Mouse (Mus musculus) limb, embryonic 15.5 days (tissue): ENCODE data around the gene Padi2. TPM values are rescaled to one million over a fixed set of nuclear protein-coding genes. Genes with fewer than 3 reads are reported as not detected.
A peak's percentile ranks its signal among the peaks of the same experiment; 100 is the strongest.

Source experiments
- ATAC-seq: fragments of 200-750 bp; cut with Nextera tagmentation; 2 replicates; pipeline ENCODE4 v1.8.0; 2017; ENCODE audit warnings: low read depth, moderate TSS enrichment; ENCODE audit not compliant: insufficient number of reproducible peaks, low FRiP score, low TSS enrichment
- H3K27ac ChIP-seq: fragments of 300-500 bp; sonication (generic); 2 replicates; pipeline ENCODE4 v1.5.1; 2015; ENCODE audit warnings: moderate library complexity, mild to moderate bottlenecking, inconsistent platforms
- H3K27me3 ChIP-seq: fragments of 300-500 bp; sonication (generic); 2 replicates; pipeline ENCODE4 v1.6.1; 2015; ENCODE audit warnings: inconsistent platforms
- H3K36me3 ChIP-seq: fragments of 300-500 bp; sonication (generic); 2 replicates; pipeline ENCODE4 v1.6.1; 2015; ENCODE audit warnings: inconsistent platforms
- H3K4me1 ChIP-seq: fragments of 300-500 bp; sonication (generic); 2 replicates; pipeline ENCODE4 v1.6.1; 2015; ENCODE audit warnings: inconsistent platforms
- H3K4me2 ChIP-seq: fragments of 300-500 bp; sonication (generic); 2 replicates; pipeline ENCODE4 v1.6.1; 2015; ENCODE audit warnings: mild to moderate bottlenecking, inconsistent platforms
- H3K4me3 ChIP-seq: fragments of 300-500 bp; sonication (generic); 2 replicates; pipeline ENCODE4 v1.5.1; 2015; ENCODE audit warnings: mild to moderate bottlenecking, inconsistent platforms
- H3K9ac ChIP-seq: fragments of 300-500 bp; sonication (generic); 2 replicates; pipeline ENCODE4 v1.6.1; 2015; ENCODE audit warnings: inconsistent platforms
- H3K9me3 ChIP-seq: fragments of 300-500 bp; sonication (generic); 2 replicates; pipeline ENCODE4 v1.6.1; 2016; ENCODE audit warnings: inconsistent platforms
- WGBS: fragments of 180-500 bp; shearing (Covaris S2); methylation state at CpG from one replicate; pipeline ENCODE4 v1.1.7; 2015; 5-methylcytosine and 5-hydroxymethylcytosine counted together
- polyA plus RNA-seq: library from polyadenylated mRNA; unstranded; fragments of >200 nt; fragmentation: Nextera tagmentation; extraction: Ambion mirVana; gene quantifications from 2 replicates; pipeline ENCODE4 v1.2.1, GENCODE M21; 2015

Gene Padi2
- polyA plus RNA-seq, 1 experiment from 2014 or later = 4.3 TPM

- ATAC-seq = no peak
- 64% methylated on average over 4 of the region's 4 CpGs for WGBS
- Histone ChIP-seq H3K4me3 (no peak overlapping the region), H3K9me3 (0 out of 2 replicates have a peak, but pooled peaks cover 4% of the 10 kb centered on the region), H3K9ac (no peak overlapping the region), H3K27me3 (no peaks in the 10 kb centered on the region), H3K4me2 (no peak overlapping the region), H3K36me3 (no peaks in the 10 kb centered on the region), H3K27ac (no peak overlapping the region), H3K4me1 (peaks cover 2% of the 10 kb centered on the region; the same call in 1 of the 2 replicates)
These were observed 23.8 kb upstream of the Padi2 start for GRCm38 (mm10) chr4:140882365-140882764.

DNA sequence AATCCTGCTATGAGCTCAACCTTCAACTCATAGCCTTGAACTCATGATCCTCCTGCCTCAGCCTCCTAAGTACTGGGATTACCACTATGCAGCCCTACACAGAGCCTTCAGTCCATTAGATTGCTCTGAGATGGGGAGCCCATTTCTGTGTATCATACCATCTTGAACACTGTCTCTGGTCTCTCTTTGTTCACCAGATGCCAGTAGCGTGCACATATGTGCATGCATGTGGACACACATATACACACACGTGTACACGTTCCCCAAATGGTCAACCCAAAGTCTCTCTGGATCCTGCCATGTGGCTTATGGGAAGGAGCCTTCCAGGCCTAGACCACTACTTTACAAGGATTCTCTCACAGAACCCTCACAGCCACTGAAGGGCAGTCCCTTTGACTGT, 23.2 kb upstream of the Padi2 start:
- Histone ChIP-seq H3K4me3 (no peak overlapping the region), H3K27ac (no peak overlapping the region), H3K9ac (no peak overlapping the region), H3K27me3 (no peaks in the 10 kb centered on the region), H3K9me3 (0 out of 2 replicates have a peak, but pooled peaks cover 4% of the 10 kb centered on the region), H3K4me1 (peaks cover 2% of the 10 kb centered on the region; the same call in 1 of the 2 replicates), H3K36me3 (no peaks in the 10 kb centered on the region), H3K4me2 (no peak overlapping the region)
- WGBS = 97% methylated on average over 3 of the region's 3 CpGs
- no peak for ATAC-seq

DNA sequence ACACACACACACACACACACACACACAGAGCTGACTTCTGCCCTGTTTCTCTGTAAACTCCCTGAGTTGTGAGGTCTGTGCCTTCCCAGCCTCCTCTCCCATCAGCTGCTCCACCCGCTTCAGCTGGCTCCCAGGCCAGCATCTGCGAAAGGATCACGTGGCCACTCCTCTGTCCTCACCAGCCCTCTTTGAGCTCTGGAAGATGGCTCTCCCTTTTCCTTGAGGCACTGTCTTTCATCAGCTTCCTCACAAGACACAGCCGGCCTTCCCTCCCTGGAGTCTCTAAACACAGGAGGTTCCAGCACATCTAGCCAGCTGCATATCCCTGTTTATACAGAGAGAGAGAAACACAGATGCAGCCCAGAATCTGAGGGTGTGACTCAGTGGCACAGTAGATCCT, 22.3 kb upstream of the Padi2 start:
- Histone ChIP-seq H3K36me3 (no peaks in the 10 kb centered on the region), H3K9me3 (0 out of 2 replicates have a peak, but pooled peaks cover 4% of the 10 kb centered on the region), H3K27me3 (no peaks in the 10 kb centered on the region), H3K4me2 (no peak overlapping the region), H3K27ac (no peak overlapping the region), H3K4me1 (peaks cover 2% of the 10 kb centered on the region; the same call in 1 of the 2 replicates), H3K4me3 (no peak overlapping the region), H3K9ac (no peak overlapping the region)
- ATAC-seq = no peak; the same call in 1 of the 2 replicates
- 30% methylated on average over 4 of the region's 4 CpGs for WGBS

GRCm38 (mm10) chr4:140891525-140892162, 14.5 kb upstream of the Padi2 start:
- ATAC-seq = no peak
- H3K9me3 ChIP-seq = no peaks in the 10 kb centered on the region
- no peaks in the 10 kb centered on the region for H3K36me3 ChIP-seq
- no peaks in the 10 kb centered on the region for H3K4me1 ChIP-seq
- H3K9ac ChIP-seq = no peak overlapping the region
- no peak overlapping the region for H3K27ac ChIP-seq
- H3K4me3 ChIP-seq = no peak overlapping the region
- no peak overlapping the region for H3K4me2 ChIP-seq
- no peaks in the 10 kb centered on the region for H3K27me3 ChIP-seq
- WGBS = 94% methylated on average over 14 of the region's 14 CpGs

- Histone ChIP-seq H3K36me3 (no peaks in the 10 kb centered on the region), H3K9me3 (no peaks in the 10 kb centered on the region), H3K4me2 (no peak overlapping the region), H3K4me1 (no peaks in the 10 kb centered on the region), H3K27ac (no peak overlapping the region), H3K9ac (no peak overlapping the region), H3K27me3 (no peaks in the 10 kb centered on the region), H3K4me3 (no peak overlapping the region)
- no peak for ATAC-seq
- 68% methylated on average over 1 of the region's 1 CpGs for WGBS
These were observed 14.0 kb upstream of the Padi2 start for GRCm38 (mm10) chr4:140892163-140892530.

- no peaks in the 10 kb centered on the region for H3K9me3 ChIP-seq
- no peaks in the 10 kb centered on the region for H3K36me3 ChIP-seq
- no peak overlapping the region for H3K4me3 ChIP-seq
- no peak overlapping the region for H3K27ac ChIP-seq
- no peak for ATAC-seq
- WGBS = 45% methylated on average over 14 of the region's 14 CpGs
- H3K4me2 ChIP-seq = no peak overlapping the region
- H3K27me3 ChIP-seq = peaks cover 67% of the 10 kb centered on the region
- H3K9ac ChIP-seq = no peak overlapping the region
- H3K4me1 ChIP-seq = peaks cover 11% of the 10 kb centered on the region
These were observed 1.2 kb upstream of the Padi2 start for GRCm38 (mm10) chr4:140904776-140905425.

GRCm38 (mm10) chr4:140905426-140905871, 695 bp upstream of the Padi2 start:
- H3K4me1 ChIP-seq = peaks cover 12% of the 10 kb centered on the region
- no peak overlapping the region for H3K27ac ChIP-seq
- peak overlapping the region; percentile 55; the same call in 1 of the 2 replicates for H3K4me2 ChIP-seq
- H3K27me3 ChIP-seq = peaks cover 67% of the 10 kb centered on the region
- H3K36me3 ChIP-seq = no peaks in the 10 kb centered on the region
- ATAC-seq = no peak
- H3K4me3 ChIP-seq = 0 out of 2 replicates have a peak overlapping the region, but pooled peaks have one; percentile 31
- 14% methylated on average over 11 of the region's 11 CpGs for WGBS
- no peak overlapping the region for H3K9ac ChIP-seq
- no peaks in the 10 kb centered on the region for H3K9me3 ChIP-seq

DNA sequence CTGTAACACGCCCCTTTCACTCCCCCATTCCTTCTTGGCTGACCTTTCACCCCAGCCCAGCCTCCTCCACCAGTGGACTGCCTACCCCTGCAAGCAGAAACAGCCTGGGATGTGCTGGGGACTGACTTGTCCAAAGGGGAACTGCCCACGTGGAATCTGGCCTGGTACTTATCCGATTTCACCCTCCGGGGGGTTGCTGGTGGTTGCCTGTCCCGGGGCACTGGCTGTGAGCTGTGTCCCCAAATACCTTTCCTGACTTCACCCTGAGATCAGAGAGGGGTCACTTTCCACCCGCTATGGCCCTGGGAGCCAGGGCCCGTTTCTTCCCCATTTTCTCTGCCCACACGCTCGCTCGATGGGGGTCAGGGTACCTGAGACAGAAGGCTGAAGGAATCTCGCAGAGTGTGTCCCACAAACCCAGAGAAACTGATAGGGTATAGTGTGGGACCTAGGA, 710 bp downstream of the Padi2 start:
- Histone ChIP-seq H3K27me3 (peaks cover 67% of the 10 kb centered on the region), H3K4me1 (peaks cover 21% of the 10 kb centered on the region), H3K9me3 (no peaks in the 10 kb centered on the region), H3K4me3 (no peak overlapping the region), H3K9ac (no peak overlapping the region), H3K36me3 (no peaks in the 10 kb centered on the region), H3K27ac (no peak overlapping the region), H3K4me2 (peak overlapping the region; percentile 55; the same call in 1 of the 2 replicates)
- 56% methylated on average over 11 of the region's 11 CpGs for WGBS
- ATAC-seq = no peak

GRCm38 (mm10) chr4:140907306-140908024, 1.3 kb downstream of the Padi2 start:
- no peaks in the 10 kb centered on the region for H3K9me3 ChIP-seq
- no peaks in the 10 kb centered on the region for H3K36me3 ChIP-seq
- no peak for ATAC-seq
- H3K4me1 ChIP-seq = peaks cover 21% of the 10 kb centered on the region
- no peak overlapping the region for H3K4me3 ChIP-seq
- peaks cover 67% of the 10 kb centered on the region for H3K27me3 ChIP-seq
- H3K9ac ChIP-seq = no peak overlapping the region
- H3K4me2 ChIP-seq = no peak overlapping the region
- WGBS = 62% methylated on average over 12 of the region's 12 CpGs
- H3K27ac ChIP-seq = no peak overlapping the region

- ATAC-seq = no peak
- no peak overlapping the region for H3K27ac ChIP-seq
- H3K4me1 ChIP-seq = peaks cover 21% of the 10 kb centered on the region
- H3K9ac ChIP-seq = no peak overlapping the region
- H3K4me3 ChIP-seq = no peak overlapping the region
- peaks cover 61% of the 10 kb centered on the region for H3K27me3 ChIP-seq
- 67% methylated on average over 5 of the region's 5 CpGs for WGBS
- no peaks in the 10 kb centered on the region for H3K36me3 ChIP-seq
- no peak overlapping the region for H3K4me2 ChIP-seq
- H3K9me3 ChIP-seq = no peaks in the 10 kb centered on the region
These were observed 2.5 kb downstream of the Padi2 start for GRCm38 (mm10) chr4:140908627-140909026.

GRCm38 (mm10) chr4:140909536-140909935, 3.4 kb downstream of the Padi2 start:
- Histone ChIP-seq H3K27ac (no peak overlapping the region), H3K4me1 (peaks cover 21% of the 10 kb centered on the region), H3K36me3 (no peaks in the 10 kb centered on the region), H3K27me3 (peaks cover 55% of the 10 kb centered on the region), H3K9ac (no peak overlapping the region), H3K9me3 (no peaks in the 10 kb centered on the region), H3K4me2 (no peak overlapping the region), H3K4me3 (no peak overlapping the region)
- 76% methylated on average over 4 of the region's 4 CpGs for WGBS
- ATAC-seq = no peak
